Mouse (Mus musculus) olfactory bulb, adult 2 months (tissue): ENCODE measurements around the gene F11r.

Experiments used
- CTCF ChIP-seq: fragments of 200-500 bp; IDR thresholded peaks from 2 replicates; pipeline ENCODE4 v1.5.1; 2012; ENCODE audit warnings: low read depth, mild to moderate bottlenecking, low read length, moderate library complexity; ENCODE audit not compliant: insufficient read depth
- POLR2A ChIP-seq: fragments of 200-500 bp; IDR thresholded peaks from 2 replicates; pipeline ENCODE4 v1.6.1; 2012; ENCODE audit warnings: mild to moderate bottlenecking, low read depth, low read length, moderate library complexity; ENCODE audit not compliant: insufficient read depth

GRCm38 (mm10) chr1:171390101-171390500, 47.2 kb upstream of the F11r start:
- TF ChIP-seq POLR2A, result no peak
- TF ChIP-seq CTCF, result no peak
